Mouse (Mus musculus) liver, embryonic 15.5 days (tissue): ENCODE data around the gene Abhd17c. TPM values are rescaled to one million over a fixed set of nuclear protein-coding genes. Genes with fewer than 3 reads are reported as not detected.

Experiments used
- ATAC-seq: fragments of 200-750 bp; cut with Nextera tagmentation; 2 replicates; pipeline ENCODE4 v1.8.0; 2017; ENCODE audit warnings: moderate number of reproducible peaks, mild to moderate bottlenecking, moderate library complexity; ENCODE audit not compliant: insufficient read depth
- H3K27ac ChIP-seq: fragments of 300-500 bp; sonication (generic); replicated peaks from 2 replicates; pipeline ENCODE4 v1.5.1; 2015; ENCODE audit warnings: mild to moderate bottlenecking, inconsistent platforms
- H3K27me3 ChIP-seq: fragments of 300-500 bp; sonication (generic); 2 replicates; pipeline ENCODE4 v1.6.1; 2015; ENCODE audit warnings: mild to moderate bottlenecking, inconsistent platforms
- H3K36me3 ChIP-seq: fragments of 300-500 bp; sonication (generic); replicated peaks from 2 replicates; pipeline ENCODE4 v1.6.1; 2015; ENCODE audit warnings: moderate library complexity, mild to moderate bottlenecking, inconsistent platforms
- H3K4me1 ChIP-seq: fragments of 300-500 bp; sonication (generic); replicated peaks from 2 replicates; pipeline ENCODE4 v1.6.1; 2015; ENCODE audit warnings: inconsistent platforms
- H3K4me2 ChIP-seq: fragments of 300-500 bp; sonication (generic); 2 replicates; pipeline ENCODE4 v1.6.1; 2015; ENCODE audit warnings: moderate library complexity, mild to moderate bottlenecking, inconsistent platforms
- H3K4me3 ChIP-seq: fragments of 300-500 bp; sonication (generic); replicated peaks from 2 replicates; pipeline ENCODE4 v1.5.1; 2015; ENCODE audit warnings: mild to moderate bottlenecking, inconsistent platforms
- H3K9ac ChIP-seq: fragments of 300-500 bp; sonication (generic); 2 replicates; pipeline ENCODE4 v1.6.1; 2015; ENCODE audit warnings: moderate library complexity, mild to moderate bottlenecking, inconsistent platforms
- H3K9me3 ChIP-seq: fragments of 300-500 bp; sonication (generic); replicated peaks from 2 replicates; pipeline ENCODE4 v1.6.1; 2016; ENCODE audit warnings: inconsistent platforms
- WGBS: fragments of 180-500 bp; shearing (Covaris S2); methylation state at CpG from one replicate; pipeline ENCODE4 v1.1.7; 2015; ENCODE audit warnings: mixed read lengths; ENCODE audit not compliant: insufficient replicate concordance; 5-methylcytosine and 5-hydroxymethylcytosine counted together
- polyA plus RNA-seq: library from polyadenylated mRNA; unstranded; fragments of >200 nt; fragmentation: Nextera tagmentation; extraction: Ambion mirVana; gene quantifications from 2 replicates; pipeline ENCODE4 v1.2.1, GENCODE M21; 2015

Gene Abhd17c
- polyA plus RNA-seq, 1 experiment from 2014 or later = 22.3 TPM

- Histone ChIP-seq H3K4me2 (no peak overlapping the region), H3K4me3 (no peak overlapping the region), H3K27ac (no peak overlapping the region), H3K9ac (no peak overlapping the region), H3K4me1 (peaks cover 41% of the 10 kb centered on the region), H3K36me3 (no peaks in the 10 kb centered on the region), H3K9me3 (no peaks in the 10 kb centered on the region), H3K27me3 (no peaks in the 10 kb centered on the region)
- 65% methylated on average over 12 of the region's 12 CpGs for WGBS
- no peak for ATAC-seq
Observed at GRCm38 (mm10) chr7:84119216-84120105, 32.2 kb downstream of the Abhd17c start.

GRCm38 (mm10) chr7:84117543-84118122, 34.1 kb downstream of the Abhd17c start:
- ATAC-seq = no peak
- Histone ChIP-seq H3K9me3 (no peaks in the 10 kb centered on the region), H3K4me1 (peaks cover 37% of the 10 kb centered on the region), H3K36me3 (peaks cover 7% of the 10 kb centered on the region; the same call in 1 of the 2 replicates), H3K27me3 (no peaks in the 10 kb centered on the region), H3K27ac (no peak overlapping the region), H3K4me3 (no peak overlapping the region), H3K9ac (no peak overlapping the region), H3K4me2 (no peak overlapping the region)
- WGBS = 61% methylated on average over 6 of the region's 6 CpGs

- no peaks in the 10 kb centered on the region for H3K27me3 ChIP-seq
- H3K9ac ChIP-seq = no peak overlapping the region
- 62% methylated on average over 7 of the region's 7 CpGs for WGBS
- H3K4me2 ChIP-seq = no peak overlapping the region
- H3K4me1 ChIP-seq = peaks cover 35% of the 10 kb centered on the region
- H3K27ac ChIP-seq = no peak overlapping the region
- ATAC-seq = no peak
- no peaks in the 10 kb centered on the region for H3K9me3 ChIP-seq
- peaks cover 7% of the 10 kb centered on the region; the same call in 1 of the 2 replicates for H3K36me3 ChIP-seq
- no peak overlapping the region for H3K4me3 ChIP-seq
Observed at GRCm38 (mm10) chr7:84116621-84117542, 34.8 kb downstream of the Abhd17c start.

GRCm38 (mm10) chr7:84115385-84115784, 36.3 kb downstream of the Abhd17c start:
- no peak overlapping the region for H3K4me2 ChIP-seq
- H3K27ac ChIP-seq = no peak overlapping the region
- ATAC-seq = no peak
- no peaks in the 10 kb centered on the region for H3K9me3 ChIP-seq
- no peak overlapping the region for H3K4me3 ChIP-seq
- no peak overlapping the region for H3K9ac ChIP-seq
- H3K4me1 ChIP-seq = peaks cover 21% of the 10 kb centered on the region
- no peaks in the 10 kb centered on the region for H3K27me3 ChIP-seq
- peaks cover 9% of the 10 kb centered on the region; the same call in 1 of the 2 replicates for H3K36me3 ChIP-seq
- whole genome bisulfite sequencing = 33% methylated on average over 2 of the region's 2 CpGs

- ATAC-seq = no peak
- H3K36me3 ChIP-seq = peaks cover 13% of the 10 kb centered on the region; the same call in 1 of the 2 replicates
- 66% methylated on average over 3 of the region's 3 CpGs for WGBS
- H3K4me2 ChIP-seq = no peak overlapping the region
- H3K4me3 ChIP-seq = no peak overlapping the region
- H3K27ac ChIP-seq = no peak overlapping the region
- H3K27me3 ChIP-seq = no peaks in the 10 kb centered on the region
- peaks cover 15% of the 10 kb centered on the region for H3K4me1 ChIP-seq
- no peak overlapping the region for H3K9ac ChIP-seq
- H3K9me3 ChIP-seq = no peaks in the 10 kb centered on the region
Observed at GRCm38 (mm10) chr7:84114775-84115174, 36.9 kb downstream of the Abhd17c start.

- Histone ChIP-seq H3K27ac (no peak overlapping the region), H3K9me3 (no peaks in the 10 kb centered on the region), H3K4me3 (no peak overlapping the region), H3K4me2 (no peak overlapping the region), H3K4me1 (peaks cover 9% of the 10 kb centered on the region), H3K36me3 (peaks cover 24% of the 10 kb centered on the region), H3K9ac (no peak overlapping the region), H3K27me3 (no peaks in the 10 kb centered on the region)
- no peak for ATAC-seq
- WGBS = 81% methylated on average over 8 of the region's 8 CpGs
Observed at GRCm38 (mm10) chr7:84113035-84113390, 38.7 kb downstream of the Abhd17c start.

GRCm38 (mm10) chr7:84112351-84113034, 39.2 kb downstream of the Abhd17c start:
- Histone ChIP-seq H3K4me3 (no peak overlapping the region), H3K27ac (no peak overlapping the region), H3K9me3 (no peaks in the 10 kb centered on the region), H3K36me3 (peaks cover 24% of the 10 kb centered on the region), H3K9ac (no peak overlapping the region), H3K4me1 (peaks cover 5% of the 10 kb centered on the region; the same call in 1 of the 2 replicates), H3K27me3 (no peaks in the 10 kb centered on the region), H3K4me2 (no peak overlapping the region)
- no peak for ATAC-seq
- 74% methylated on average over 6 of the region's 6 CpGs for WGBS

GRCm38 (mm10) chr7:84111716-84112350, 39.9 kb downstream of the Abhd17c start:
- Histone ChIP-seq H3K36me3 (peaks cover 24% of the 10 kb centered on the region), H3K4me2 (no peak overlapping the region), H3K9me3 (no peaks in the 10 kb centered on the region), H3K27ac (no peak overlapping the region), H3K4me3 (no peak overlapping the region), H3K27me3 (no peaks in the 10 kb centered on the region), H3K4me1 (no peaks in the 10 kb centered on the region; the same call in 1 of the 2 replicates), H3K9ac (no peak overlapping the region)
- no peak for ATAC-seq
- 70% methylated on average over 10 of the region's 10 CpGs for WGBS

- Histone ChIP-seq H3K27ac (no peak overlapping the region), H3K9ac (no peak overlapping the region), H3K4me3 (no peak overlapping the region), H3K4me2 (no peak overlapping the region), H3K36me3 (peaks cover 17% of the 10 kb centered on the region; the same call in 1 of the 2 replicates), H3K9me3 (no peaks in the 10 kb centered on the region), H3K27me3 (no peaks in the 10 kb centered on the region), H3K4me1 (no peaks in the 10 kb centered on the region)
- ATAC-seq = no peak
- 66% methylated on average over 1 of the region's 1 CpGs for WGBS
Observed at GRCm38 (mm10) chr7:84106942-84107341, 44.8 kb downstream of the Abhd17c start.

GRCm38 (mm10) chr7:84102589-84102988, 49.1 kb downstream of the Abhd17c start:
- no peaks in the 10 kb centered on the region for H3K27me3 ChIP-seq
- WGBS = 74% methylated on average over 1 of the region's 1 CpGs
- no peak overlapping the region for H3K4me3 ChIP-seq
- H3K36me3 ChIP-seq = no peaks in the 10 kb centered on the region
- no peaks in the 10 kb centered on the region for H3K9me3 ChIP-seq
- no peaks in the 10 kb centered on the region for H3K4me1 ChIP-seq
- no peak overlapping the region for H3K27ac ChIP-seq
- no peak for ATAC-seq
- no peak overlapping the region for H3K9ac ChIP-seq
- no peak overlapping the region for H3K4me2 ChIP-seq
